3 mouse cellular contexts compared by ENCODE assay signal in the genomic region with DNA sequence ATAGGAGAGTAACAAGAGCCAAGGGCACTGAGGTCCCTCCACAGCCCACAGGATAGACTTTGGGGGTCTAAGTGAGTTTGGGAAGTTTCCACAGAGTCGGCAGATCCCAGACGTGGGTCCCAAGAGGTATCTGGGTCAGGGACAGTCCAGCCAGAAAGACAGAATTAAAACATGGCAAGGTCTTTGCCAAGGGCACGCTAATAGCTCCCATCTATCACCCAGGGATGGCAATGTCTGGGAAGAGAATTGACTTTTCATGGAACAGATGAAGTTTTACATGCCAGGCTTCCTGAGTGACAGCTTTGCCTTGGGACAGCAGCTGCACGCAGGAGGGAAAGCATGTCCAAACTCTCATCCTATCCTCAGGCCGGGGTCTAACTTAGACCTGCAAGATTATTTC.
DNase-seq lines count a peak whose midpoint lies in the region.

No protein-coding gene starts in this region.

- DNase-seq in adrenal gland, adult (ENCODE audit: inconsistent age in 2 of 2, low spot score in 1 of 2), result peak; percentile 20 to 74
- DNase-seq in adrenal gland, adult 2 months, result peak; percentile 59
- DNase-seq in adrenal gland, adult 8-10 months, result peak; percentile 31
